Mouse (Mus musculus) heart, postnatal 0 days (tissue): Measurements from ENCODE around the gene Ier5. TPM values are rescaled to one million over a fixed set of nuclear protein-coding genes. Genes with fewer than 3 reads are reported as not detected.
A peak's percentile ranks its signal among the peaks of the same experiment; 100 is the strongest.

ENCODE experiments used
- ATAC-seq: fragments of 200-750 bp; cut with Nextera tagmentation; 2 replicates; pipeline ENCODE4 v1.8.0; 2017; ENCODE audit warnings: low read depth, moderate number of reproducible peaks, moderate library complexity; ENCODE audit not compliant: insufficient read depth
- DNase-seq: peaks from one replicate; pipeline ENCODE4 v3.0.0-alpha.2; 2016; ENCODE audit warnings: low spot score
- H3K27ac ChIP-seq: fragments of 300-500 bp; sonication (generic); 2 replicates; pipeline ENCODE4 v1.5.1; 2014; ENCODE audit warnings: low read depth, mild to moderate bottlenecking
- H3K27me3 ChIP-seq: fragments of 300-500 bp; sonication (generic); 2 replicates; pipeline ENCODE4 v1.6.1; 2014; ENCODE audit warnings: low read length, mixed read lengths; ENCODE audit not compliant: control insufficient read depth, insufficient read depth
- H3K36me3 ChIP-seq: fragments of 300-500 bp; sonication (generic); replicated peaks from 2 replicates; pipeline ENCODE4 v1.6.1; 2014; ENCODE audit warnings: low read length, mixed read lengths; ENCODE audit not compliant: control insufficient read depth, insufficient read depth
- H3K4me1 ChIP-seq: fragments of 300-500 bp; sonication (generic); 2 replicates; pipeline ENCODE4 v1.6.1; 2014; ENCODE audit warnings: antibody characterized with exemption; ENCODE audit not compliant: control insufficient read depth, insufficient read depth
- H3K4me2 ChIP-seq: fragments of 300-500 bp; sonication (generic); 2 replicates; pipeline ENCODE4 v1.6.1; 2014; ENCODE audit warnings: low read depth, mild to moderate bottlenecking, low read length, moderate library complexity
- H3K4me3 ChIP-seq: fragments of 300-500 bp; sonication (generic); 2 replicates; pipeline ENCODE4 v1.5.1; 2014; ENCODE audit warnings: low read depth, low read length
- H3K9ac ChIP-seq: fragments of 300-500 bp; sonication (generic); replicated peaks from 2 replicates; pipeline ENCODE4 v1.6.1; 2014; ENCODE audit warnings: low read depth, low read length, mixed read lengths
- H3K9me3 ChIP-seq: fragments of 300-500 bp; sonication (generic); replicated peaks from 2 replicates; pipeline ENCODE4 v1.6.1; 2016; ENCODE audit warnings: low read length; ENCODE audit not compliant: control insufficient read depth
- CTCF ChIP-seq: IDR thresholded peaks from 2 replicates; pipeline ENCODE4 v1.5.1; 2016; ENCODE audit warnings: antibody characterized with exemption, control low read depth, low read depth
- EP300 ChIP-seq: IDR thresholded peaks from 2 replicates; pipeline ENCODE4 v1.6.1; 2016; ENCODE audit warnings: antibody characterized with exemption, low read depth
- WGBS: fragments of 180-500 bp; shearing (Covaris S2); extraction: QIAGEN DNeasy Blood & Tissue Kit; methylation state at CpG from one replicate; pipeline ENCODE4 v1.1.7; 2014; 5-methylcytosine and 5-hydroxymethylcytosine counted together
- polyA plus RNA-seq: library from polyadenylated mRNA; unstranded; fragments of >200 nt; fragmentation: Nextera tagmentation; extraction: Ambion mirVana; gene quantifications from 2 replicates; pipeline ENCODE4 v1.2.1, GENCODE M21; 2015
- total RNA-seq: library from RNA; depleted of rRNA; stranded (reverse); fragments of >200 nt; gene quantifications from 2 replicates; pipeline ENCODE4 v1.2.3, GENCODE M21; 2014; ENCODE audit warnings: low replicate concordance

Gene Ier5
- total and polyA plus RNA-seq, 2 experiments from 2014 or later = 3.9 to 50.4 TPM

DNA sequence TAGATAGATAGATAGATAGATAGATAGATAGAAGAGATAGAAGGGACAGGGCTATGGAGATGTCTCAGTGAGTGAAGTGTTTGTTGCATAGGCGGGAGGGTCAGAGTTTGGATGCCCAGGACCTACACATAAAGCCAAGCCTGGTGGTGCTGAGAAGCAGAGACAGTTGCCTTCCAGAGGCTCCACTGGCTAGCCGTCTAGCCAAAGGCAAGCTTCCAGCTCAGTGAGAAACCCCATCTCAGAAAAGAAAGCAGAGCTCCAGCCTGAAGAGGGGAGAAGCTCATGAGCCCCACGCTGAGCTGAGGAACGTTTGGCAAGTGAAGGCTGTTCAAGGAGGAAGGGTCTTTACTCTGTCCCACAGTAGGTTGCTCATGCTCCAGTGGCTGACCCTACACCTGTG is 3.2 kb upstream of the Ier5 start:
- Histone ChIP-seq H3K9me3 (no peaks in the 10 kb centered on the region), H3K4me2 (no peak overlapping the region), H3K27me3 (no peaks in the 10 kb centered on the region), H3K4me1 (peaks cover 4% of the 10 kb centered on the region), H3K9ac (no peak overlapping the region), H3K4me3 (no peak overlapping the region), H3K27ac (no peak overlapping the region), H3K36me3 (no peaks in the 10 kb centered on the region)
- TF ChIP-seq CTCF (no peak), EP300 (no peak)
- WGBS = 68% methylated on average over 4 of the region's 4 CpGs
- no peak for DNase-seq
- no peak for ATAC-seq

DNA sequence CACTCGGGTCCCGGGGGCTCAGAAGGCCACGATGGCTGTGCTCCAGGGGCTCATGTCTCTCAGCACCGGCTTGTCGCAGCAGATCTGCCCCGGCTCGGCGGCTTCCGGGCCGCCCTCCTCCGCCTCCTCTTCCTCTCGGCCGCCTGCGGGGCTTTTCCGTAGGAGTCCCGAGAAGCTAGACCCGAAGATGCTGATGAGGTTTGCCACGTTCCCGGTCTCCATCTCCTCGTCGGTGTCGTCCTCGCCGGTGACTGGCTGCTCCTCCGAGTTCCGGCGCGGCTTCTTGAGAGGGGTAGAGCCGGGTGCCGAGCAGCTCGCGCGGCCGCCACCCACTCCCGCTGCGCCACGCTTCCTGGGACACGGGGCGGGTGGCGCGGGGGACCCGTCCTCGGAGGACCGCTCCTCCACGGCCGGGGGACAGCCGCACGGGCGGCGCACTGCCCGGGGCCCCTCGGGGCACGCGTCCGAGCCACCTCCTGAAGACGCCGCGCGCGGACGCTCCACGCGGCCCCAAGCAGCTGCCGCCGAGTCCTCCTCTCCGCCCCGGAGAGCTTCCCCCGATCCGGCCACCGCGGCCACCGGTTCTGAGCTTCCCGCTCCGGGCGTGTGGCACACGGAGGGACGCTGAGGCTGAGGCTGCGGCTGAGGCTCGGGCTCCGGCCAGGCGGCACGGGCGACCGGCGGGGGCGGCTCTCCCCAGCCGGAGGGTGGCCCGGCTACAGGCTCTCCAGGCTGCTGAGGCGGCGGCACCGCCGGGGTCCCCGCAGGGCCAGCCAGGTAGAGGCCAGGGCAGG is 753 bp downstream of the Ier5 start:
- no peak for DNase-seq
- peak; percentile 48 for ATAC-seq
- peak overlapping the region; percentile 99 for H3K9ac ChIP-seq
- under 1% methylated on average over 82 of the region's 93 CpGs for WGBS
- H3K9me3 ChIP-seq = no peaks in the 10 kb centered on the region
- peak overlapping the region; percentile 91 for H3K27ac ChIP-seq
- H3K27me3 ChIP-seq = no peaks in the 10 kb centered on the region
- H3K36me3 ChIP-seq = no peaks in the 10 kb centered on the region
- H3K4me1 ChIP-seq = peaks cover 22% of the 10 kb centered on the region
- TF ChIP-seq CTCF (no peak), EP300 (no peak)
- H3K4me3 ChIP-seq = peak overlapping the region; percentile 99
- peak overlapping the region; percentile 54 for H3K4me2 ChIP-seq

DNA sequence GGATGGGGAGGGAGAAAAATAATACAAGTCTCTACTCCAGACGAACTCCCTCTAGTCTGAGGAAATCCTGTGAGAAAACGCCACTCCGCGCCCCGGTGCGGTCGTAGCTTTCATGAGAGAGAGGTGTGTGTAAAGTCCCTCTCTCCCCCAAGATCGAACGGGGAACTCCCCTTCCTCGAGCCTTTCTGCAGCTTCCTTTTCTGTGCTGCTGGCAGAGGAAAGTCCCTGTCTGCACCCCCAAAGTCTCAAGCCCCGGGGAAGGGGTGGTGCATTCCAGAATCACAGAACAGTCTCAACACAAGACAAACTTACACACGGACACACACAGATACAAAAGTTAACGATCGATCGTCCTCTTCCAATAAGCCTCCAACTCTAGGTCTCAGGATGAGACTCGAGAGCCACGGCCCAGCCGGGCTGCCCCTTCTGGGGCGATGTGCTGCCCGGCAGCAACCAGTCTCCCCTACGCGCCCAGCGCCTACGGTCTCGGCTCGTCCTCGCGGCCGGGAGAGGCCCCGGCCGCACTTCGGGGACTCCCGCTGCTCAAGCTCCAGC is 1.4 kb downstream of the Ier5 start:
- TF ChIP-seq CTCF = no peak
- TF ChIP-seq EP300 = no peak
- WGBS = under 1% methylated on average over 33 of the region's 33 CpGs
- DNase-seq (peak; percentile 55), ATAC-seq (no peak; the same call in 1 of the 2 replicates)
- Histone ChIP-seq H3K27me3 (no peaks in the 10 kb centered on the region), H3K4me3 (peak overlapping the region; percentile 99), H3K9ac (peak overlapping the region; percentile 99), H3K36me3 (no peaks in the 10 kb centered on the region), H3K4me2 (peak overlapping the region; percentile 54), H3K9me3 (no peaks in the 10 kb centered on the region), H3K27ac (peak overlapping the region; percentile 91), H3K4me1 (peaks cover 28% of the 10 kb centered on the region)

DNA sequence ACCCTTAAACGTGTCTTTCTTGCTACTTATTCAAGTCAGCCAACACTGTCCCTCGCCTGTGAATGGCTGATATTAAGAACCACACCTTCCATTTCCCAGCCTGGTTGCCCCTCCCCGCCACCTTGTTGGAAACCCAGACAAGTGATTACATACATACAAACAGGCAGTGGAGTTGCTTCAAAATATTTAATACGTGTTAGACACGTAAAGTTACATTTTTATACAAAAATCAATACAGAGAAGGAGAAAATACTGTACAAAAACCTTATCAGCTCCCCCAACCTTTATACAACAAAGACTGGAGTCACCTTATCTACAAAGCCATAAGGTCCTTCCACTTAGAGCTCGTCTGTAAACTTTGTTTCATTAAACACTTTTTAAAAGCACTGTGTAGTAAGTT is 2.1 kb downstream of the Ier5 start:
- Histone ChIP-seq H3K4me3 (peak overlapping the region; percentile 99), H3K4me1 (peaks cover 35% of the 10 kb centered on the region), H3K27me3 (no peaks in the 10 kb centered on the region), H3K4me2 (peak overlapping the region; percentile 54), H3K27ac (peak overlapping the region; percentile 91), H3K9ac (peak overlapping the region; percentile 99), H3K36me3 (no peaks in the 10 kb centered on the region), H3K9me3 (no peaks in the 10 kb centered on the region)
- no peak for DNase-seq
- ATAC-seq = no peak
- TF ChIP-seq CTCF (no peak), EP300 (no peak)
- 9% methylated on average over 6 of the region's 6 CpGs for WGBS

GRCm38 (mm10) chr1:155096620-155097261 is 2.7 kb downstream of the Ier5 start:
- Histone ChIP-seq H3K36me3 (no peaks in the 10 kb centered on the region), H3K4me2 (peak overlapping the region; percentile 54), H3K9ac (no peak overlapping the region; the same call in 1 of the 2 replicates), H3K9me3 (no peaks in the 10 kb centered on the region), H3K27ac (peak overlapping the region; percentile 91; the same call in 1 of the 2 replicates), H3K27me3 (no peaks in the 10 kb centered on the region), H3K4me3 (peak overlapping the region; percentile 99), H3K4me1 (peaks cover 40% of the 10 kb centered on the region)
- ATAC-seq (no peak), DNase-seq (no peak)
- TF ChIP-seq CTCF (no peak), EP300 (no peak)
- 36% methylated on average over 4 of the region's 4 CpGs for WGBS
